Mouse (Mus musculus): Measurements from ENCODE around the gene Bet1l. TPM values are rescaled to one million over a fixed set of nuclear protein-coding genes. Genes with fewer than 3 reads are reported as not detected.
A peak's percentile ranks its signal among the peaks of the same experiment; 100 is the strongest.
"Not testable (repeated sequence)": the region's sequence is repeated elsewhere in the genome, so short reads cannot be mapped to it uniquely, and the experiment has no call there.

The Bet1l gene
- polyA plus RNA-seq, 1 experiment from 2014 or later: 42.4 TPM

- Histone ChIP-seq H3K4me1 (replicated peaks; ENCODE audit: control insufficient read depth, insufficient read depth, low read length) (no peaks in the 10 kb centered on the region), H3K36me3 (ENCODE audit: control insufficient read depth, insufficient read depth) (peaks cover 44% of the 10 kb centered on the region), H3K4me3 (ENCODE audit: low read depth, low read length) (no peak overlapping the region), H3K9ac (ENCODE audit: low read depth, low read length) (no peak overlapping the region), H3K4me2 (replicated peaks; ENCODE audit: low read depth) (no peak overlapping the region), H3K27me3 (replicated peaks; ENCODE audit: control insufficient read depth, insufficient read depth, low read length) (no peaks in the 10 kb centered on the region), H3K27ac (ENCODE audit: low read depth, low read length) (no peak overlapping the region), H3K9me3 (ENCODE audit: control insufficient read depth) (no peaks in the 10 kb centered on the region)
- WGBS: 62% methylated on average over 3 of the region's 3 CpGs
- ATAC-seq: no peak
- TF ChIP-seq CTCF (IDR thresholded peaks at IDR 0.05; ENCODE audit: low read depth): no peak
These were observed 41.7 kb upstream of the Bet1l start for GRCm38 (mm10) chr7:140899121-140899520.

- ATAC-seq: no peak
- Histone ChIP-seq H3K4me2 (replicated peaks; ENCODE audit: low read depth) (no peak overlapping the region), H3K4me3 (ENCODE audit: low read depth, low read length) (no peak overlapping the region), H3K9me3 (ENCODE audit: control insufficient read depth) (no peaks in the 10 kb centered on the region), H3K36me3 (ENCODE audit: control insufficient read depth, insufficient read depth) (peaks cover 46% of the 10 kb centered on the region), H3K4me1 (replicated peaks; ENCODE audit: control insufficient read depth, insufficient read depth, low read length) (no peaks in the 10 kb centered on the region), H3K9ac (ENCODE audit: low read depth, low read length) (no peak overlapping the region), H3K27ac (ENCODE audit: low read depth, low read length) (no peak overlapping the region), H3K27me3 (replicated peaks; ENCODE audit: control insufficient read depth, insufficient read depth, low read length) (no peaks in the 10 kb centered on the region)
- no peak for TF ChIP-seq CTCF (IDR thresholded peaks at IDR 0.05; ENCODE audit: low read depth)
- 90% methylated on average over 7 of the region's 7 CpGs for WGBS
These were observed 40.5 kb upstream of the Bet1l start for GRCm38 (mm10) chr7:140897863-140898262.

GRCm38 (mm10) chr7:140894611-140895010 lies 37.2 kb upstream of the Bet1l start:
- Histone ChIP-seq H3K36me3 (ENCODE audit: control insufficient read depth, insufficient read depth) (peaks cover 65% of the 10 kb centered on the region), H3K9ac (ENCODE audit: low read depth, low read length) (no peak overlapping the region), H3K27me3 (replicated peaks; ENCODE audit: control insufficient read depth, insufficient read depth, low read length) (no peaks in the 10 kb centered on the region), H3K27ac (ENCODE audit: low read depth, low read length) (no peak overlapping the region), H3K4me2 (replicated peaks; ENCODE audit: low read depth) (no peak overlapping the region), H3K4me1 (replicated peaks; ENCODE audit: control insufficient read depth, insufficient read depth, low read length) (no peaks in the 10 kb centered on the region), H3K9me3 (ENCODE audit: control insufficient read depth) (no peaks in the 10 kb centered on the region), H3K4me3 (ENCODE audit: low read depth, low read length) (no peak overlapping the region)
- ATAC-seq: no peak
- no peak for TF ChIP-seq CTCF (IDR thresholded peaks at IDR 0.05; ENCODE audit: low read depth)
- WGBS: 92% methylated on average over 3 of the region's 3 CpGs

- no peak for ATAC-seq
- H3K9ac ChIP-seq (ENCODE audit: low read depth, low read length): no peak overlapping the region
- no peak for TF ChIP-seq CTCF (IDR thresholded peaks at IDR 0.05; ENCODE audit: low read depth)
- H3K27me3 ChIP-seq (replicated peaks; ENCODE audit: control insufficient read depth, insufficient read depth, low read length): no peaks in the 10 kb centered on the region
- H3K9me3 ChIP-seq (ENCODE audit: control insufficient read depth): no peaks in the 10 kb centered on the region
- WGBS: 92% methylated on average over 7 of the region's 7 CpGs
- no peak overlapping the region for H3K4me3 ChIP-seq (ENCODE audit: low read depth, low read length)
- H3K4me1 ChIP-seq (replicated peaks; ENCODE audit: control insufficient read depth, insufficient read depth, low read length): no peaks in the 10 kb centered on the region
- H3K36me3 ChIP-seq (ENCODE audit: control insufficient read depth, insufficient read depth): peaks cover 68% of the 10 kb centered on the region
- no peak overlapping the region for H3K4me2 ChIP-seq (replicated peaks; ENCODE audit: low read depth)
- no peak overlapping the region for H3K27ac ChIP-seq (ENCODE audit: low read depth, low read length)
These were observed 36.7 kb upstream of the Bet1l start for GRCm38 (mm10) chr7:140894031-140894430.

GRCm38 (mm10) chr7:140890636-140891035 lies 33.3 kb upstream of the Bet1l start:
- H3K4me1 ChIP-seq (replicated peaks; ENCODE audit: control insufficient read depth, insufficient read depth, low read length); H3K4me3 ChIP-seq (ENCODE audit: low read depth, low read length); ATAC-seq; H3K27ac ChIP-seq (ENCODE audit: low read depth, low read length); H3K27me3 ChIP-seq (replicated peaks; ENCODE audit: control insufficient read depth, insufficient read depth, low read length); H3K9me3 ChIP-seq (ENCODE audit: control insufficient read depth); H3K4me2 ChIP-seq (replicated peaks; ENCODE audit: low read depth); H3K9ac ChIP-seq (ENCODE audit: low read depth, low read length): not testable (repeated sequence)
- WGBS: 96% methylated on average over 16 of the region's 16 CpGs
- H3K36me3 ChIP-seq (ENCODE audit: control insufficient read depth, insufficient read depth): peaks cover 66% of the 10 kb centered on the region

GRCm38 (mm10) chr7:140882469-140882803 lies 25.1 kb upstream of the Bet1l start:
- H3K9ac ChIP-seq (ENCODE audit: low read depth, low read length): peak overlapping the region; percentile 67
- H3K36me3 ChIP-seq (ENCODE audit: control insufficient read depth, insufficient read depth): peaks cover 29% of the 10 kb centered on the region
- peak overlapping the region; percentile 81 for H3K27ac ChIP-seq (ENCODE audit: low read depth, low read length)
- no peak; the same call in 1 of the 2 replicates for ATAC-seq
- no peak for TF ChIP-seq CTCF (IDR thresholded peaks at IDR 0.05; ENCODE audit: low read depth)
- peak overlapping the region; percentile 86 for H3K4me3 ChIP-seq (ENCODE audit: low read depth, low read length)
- no peaks in the 10 kb centered on the region for H3K9me3 ChIP-seq (ENCODE audit: control insufficient read depth)
- H3K4me2 ChIP-seq (replicated peaks; ENCODE audit: low read depth): peak overlapping the region; percentile 87
- peaks cover 2% of the 10 kb centered on the region; the same call in 1 of the 2 replicates for H3K4me1 ChIP-seq (replicated peaks; ENCODE audit: control insufficient read depth, insufficient read depth, low read length)
- WGBS: under 1% methylated on average over 12 of the region's 12 CpGs
- H3K27me3 ChIP-seq (replicated peaks; ENCODE audit: control insufficient read depth, insufficient read depth, low read length): no peaks in the 10 kb centered on the region

Data from intestine, postnatal 0 days (tissue).